Mouse (Mus musculus) stomach, postnatal 0 days (tissue): ENCODE data around the gene Il1r2. TPM values are rescaled to one million over a fixed set of nuclear protein-coding genes. Genes with fewer than 3 reads are reported as not detected.

ENCODE experiments used
- ATAC-seq: fragments of 200-750 bp; cut with Nextera tagmentation; 2 replicates; pipeline ENCODE4 v1.8.0; 2017; ENCODE audit not compliant: low FRiP score, low TSS enrichment
- DNase-seq: peaks from one replicate; pipeline ENCODE4 v3.0.0-alpha.2; 2016; ENCODE audit warnings: low spot score
- H3K27ac ChIP-seq: fragments of 300-500 bp; sonication (generic); replicated peaks from 2 replicates; pipeline ENCODE4 v1.5.1; 2014; ENCODE audit warnings: mild to moderate bottlenecking, control low read depth
- H3K27me3 ChIP-seq: fragments of 300-500 bp; sonication (generic); 2 replicates; pipeline ENCODE4 v1.6.1; 2014; ENCODE audit warnings: low read length; ENCODE audit not compliant: control insufficient read depth, insufficient read depth
- H3K36me3 ChIP-seq: fragments of 300-500 bp; sonication (generic); 2 replicates; pipeline ENCODE4 v1.6.1; 2014; ENCODE audit warnings: low read length, mixed read lengths; ENCODE audit not compliant: control insufficient read depth, insufficient read depth
- H3K4me1 ChIP-seq: fragments of 300-500 bp; sonication (generic); replicated peaks from 2 replicates; pipeline ENCODE4 v1.6.1; 2014; ENCODE audit warnings: antibody characterized with exemption; ENCODE audit not compliant: control insufficient read depth, insufficient read depth
- H3K4me2 ChIP-seq: fragments of 300-500 bp; sonication (generic); replicated peaks from 2 replicates; pipeline ENCODE4 v1.6.1; 2014; ENCODE audit warnings: low read depth, mild to moderate bottlenecking, control low read depth, moderate library complexity
- H3K4me3 ChIP-seq: fragments of 300-500 bp; sonication (generic); 2 replicates; pipeline ENCODE4 v1.5.1; 2014; ENCODE audit warnings: low read depth, low read length, control low read depth
- H3K9ac ChIP-seq: fragments of 300-500 bp; sonication (generic); 2 replicates; pipeline ENCODE4 v1.6.1; 2014; ENCODE audit warnings: mild to moderate bottlenecking, low read length, control low read depth, mixed read lengths
- H3K9me3 ChIP-seq: fragments of 300-500 bp; sonication (generic); 2 replicates; pipeline ENCODE4 v1.6.1; 2016; ENCODE audit warnings: low read length; ENCODE audit not compliant: control insufficient read depth
- CTCF ChIP-seq: IDR thresholded peaks from 2 replicates; pipeline ENCODE4 v1.5.1; 2016; ENCODE audit warnings: antibody characterized with exemption, low read depth, mild to moderate bottlenecking, moderate library complexity
- EP300 ChIP-seq: optimal IDR thresholded peaks from 2 replicates; pipeline ENCODE3; 2016; ENCODE audit warnings: antibody characterized with exemption
- WGBS: fragments of 180-500 bp; shearing (Covaris S2); extraction: QIAGEN DNeasy Blood & Tissue Kit; methylation state at CpG from one replicate; pipeline ENCODE4 v1.1.7; 2014; 5-methylcytosine and 5-hydroxymethylcytosine counted together
- polyA plus RNA-seq: library from polyadenylated mRNA; unstranded; fragments of >200 nt; fragmentation: Nextera tagmentation; extraction: Ambion mirVana; gene quantifications from 2 replicates; pipeline ENCODE4 v1.2.1, GENCODE M21; 2015

The Il1r2 gene
- polyA plus RNA-seq, 1 experiment from 2014 or later, result 18.7 TPM

DNA sequence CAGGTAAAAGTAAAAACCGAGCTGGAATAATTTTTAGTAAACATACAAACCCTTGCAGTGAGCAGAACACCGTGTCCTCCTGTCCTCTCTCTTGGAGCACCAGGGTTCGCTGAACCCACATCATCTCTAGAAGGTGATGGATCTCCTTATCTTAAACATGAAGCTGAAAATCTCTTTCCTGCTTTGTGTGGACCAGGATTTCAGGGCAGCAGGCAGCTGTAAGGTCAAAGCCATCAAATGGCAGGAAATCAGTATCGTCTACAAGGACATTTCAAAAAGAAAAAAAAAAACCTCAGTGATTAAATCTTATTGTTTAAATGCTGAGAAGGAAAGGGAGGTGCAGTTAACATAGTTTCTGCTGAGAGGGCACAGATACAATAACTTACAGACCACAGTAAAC is 50.4 kb downstream of the Il1r2 start:
- Histone ChIP-seq H3K4me3 (no peak overlapping the region), H3K27me3 (no peaks in the 10 kb centered on the region), H3K9ac (no peak overlapping the region), H3K4me1 (no peaks in the 10 kb centered on the region), H3K9me3 (no peaks in the 10 kb centered on the region), H3K36me3 (no peaks in the 10 kb centered on the region), H3K4me2 (no peak overlapping the region), H3K27ac (no peak overlapping the region)
- WGBS, result 55% methylated on average over 4 of the region's 4 CpGs
- no peak for ATAC-seq
- TF ChIP-seq CTCF, result no peak
- TF ChIP-seq EP300, result no peak
- no peak for DNase-seq

DNA sequence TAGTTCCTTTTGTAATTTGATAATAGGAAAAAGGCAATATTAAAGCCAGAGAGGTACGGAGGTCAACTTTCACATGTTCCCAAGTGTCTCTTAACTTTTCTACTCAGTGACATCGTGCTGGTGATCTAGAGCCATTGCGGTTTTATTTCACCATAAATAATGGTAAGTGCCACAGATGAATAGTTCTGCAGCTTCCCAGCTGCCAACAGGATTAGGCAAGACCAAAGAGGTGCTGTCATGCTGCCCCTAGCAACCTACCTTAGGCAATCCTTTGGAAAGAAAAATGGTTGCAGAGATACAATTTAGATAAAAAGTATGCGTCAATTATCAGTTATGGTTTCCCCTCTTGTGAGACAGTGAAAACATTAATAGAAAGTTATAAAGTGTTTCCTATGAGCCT is 54.6 kb downstream of the Il1r2 start:
- no peaks in the 10 kb centered on the region for H3K9me3 ChIP-seq
- no peak for TF ChIP-seq EP300
- no peak for TF ChIP-seq CTCF
- no peak overlapping the region for H3K9ac ChIP-seq
- ATAC-seq (no peak), DNase-seq (no peak)
- no peak overlapping the region for H3K27ac ChIP-seq
- H3K4me1 ChIP-seq, result no peaks in the 10 kb centered on the region
- WGBS, result 75% methylated on average over 4 of the region's 4 CpGs
- no peak overlapping the region for H3K4me2 ChIP-seq
- H3K36me3 ChIP-seq, result no peaks in the 10 kb centered on the region
- no peaks in the 10 kb centered on the region for H3K27me3 ChIP-seq
- H3K4me3 ChIP-seq, result no peak overlapping the region

DNA sequence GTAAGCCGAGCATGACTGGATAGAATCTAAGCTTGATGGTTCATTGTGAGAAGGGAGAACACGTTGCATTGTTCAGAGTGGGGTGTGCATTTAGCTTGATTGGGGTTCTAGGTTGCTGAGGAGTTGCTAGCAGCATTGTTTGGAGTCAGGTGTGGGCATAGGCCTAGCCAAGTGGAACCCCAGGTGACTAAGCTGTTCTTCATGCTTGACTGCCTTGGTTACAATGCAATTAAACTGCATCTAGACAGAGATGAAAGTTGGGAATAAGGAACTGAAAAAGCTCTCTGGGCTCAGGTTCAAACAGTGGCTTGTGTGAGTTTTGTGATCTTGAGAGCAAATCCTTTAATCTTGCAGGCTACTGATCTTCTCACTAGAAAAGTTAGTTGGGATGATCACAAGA is 55.4 kb downstream of the Il1r2 start:
- 50% methylated on average over 2 of the region's 2 CpGs for WGBS
- H3K4me1 ChIP-seq, result no peaks in the 10 kb centered on the region
- H3K4me2 ChIP-seq, result no peak overlapping the region
- H3K9ac ChIP-seq, result no peak overlapping the region
- ATAC-seq (no peak), DNase-seq (no peak)
- H3K27me3 ChIP-seq, result no peaks in the 10 kb centered on the region
- H3K36me3 ChIP-seq, result no peaks in the 10 kb centered on the region
- no peak for TF ChIP-seq CTCF
- no peak for TF ChIP-seq EP300
- no peak overlapping the region for H3K4me3 ChIP-seq
- H3K27ac ChIP-seq, result no peak overlapping the region
- no peaks in the 10 kb centered on the region for H3K9me3 ChIP-seq

DNA sequence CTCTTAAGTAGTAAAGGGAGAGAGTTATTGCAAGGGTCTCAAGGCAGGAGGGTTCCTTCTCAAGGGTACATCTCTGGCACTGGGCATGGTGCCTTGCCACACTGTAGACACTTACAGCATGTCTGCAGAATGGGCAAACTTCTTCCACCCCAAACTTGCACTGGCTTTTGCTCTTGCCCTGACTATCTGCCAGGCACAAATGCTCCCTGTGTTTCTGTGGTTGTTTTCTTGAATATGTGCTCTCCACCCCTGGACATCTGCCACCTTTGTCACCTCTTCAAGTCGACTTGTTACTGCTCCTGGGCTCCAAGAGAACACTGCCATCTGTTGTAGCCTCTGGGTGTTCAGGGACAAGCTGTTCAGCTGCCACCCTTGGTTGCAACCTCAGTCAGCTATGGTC is 57.8 kb downstream of the Il1r2 start:
- Histone ChIP-seq H3K4me1 (no peaks in the 10 kb centered on the region), H3K9ac (no peak overlapping the region), H3K36me3 (no peaks in the 10 kb centered on the region), H3K4me2 (no peak overlapping the region), H3K4me3 (no peak overlapping the region), H3K9me3 (no peaks in the 10 kb centered on the region), H3K27me3 (no peaks in the 10 kb centered on the region), H3K27ac (no peak overlapping the region)
- ATAC-seq, result no peak
- 43% methylated on average over 1 of the region's 1 CpGs for WGBS
- DNase-seq, result no peak
- no peak for TF ChIP-seq CTCF
- no peak for TF ChIP-seq EP300

DNA sequence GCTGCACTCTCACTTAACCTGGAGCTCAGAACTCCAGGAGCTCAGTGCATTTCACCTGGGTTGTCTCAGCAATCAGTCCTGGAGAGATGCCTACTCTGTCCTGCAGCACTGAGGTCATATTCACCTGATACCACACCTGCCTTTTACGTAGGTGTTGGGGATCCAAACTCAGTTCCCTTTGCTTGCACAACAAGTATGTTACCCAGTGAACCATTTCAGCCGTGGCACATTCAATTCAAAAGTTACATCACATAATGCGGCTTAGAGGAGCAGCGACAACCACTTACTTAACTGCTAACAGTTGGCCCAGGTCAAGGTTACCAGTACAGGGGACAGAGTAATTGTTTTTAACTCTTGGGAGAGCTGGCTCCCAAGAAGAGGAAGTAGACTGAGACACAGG is 58.8 kb downstream of the Il1r2 start:
- H3K36me3 ChIP-seq, result no peaks in the 10 kb centered on the region
- WGBS, result 84% methylated on average over 4 of the region's 4 CpGs
- H3K4me2 ChIP-seq, result no peak overlapping the region
- no peak overlapping the region for H3K27ac ChIP-seq
- TF ChIP-seq EP300 (no peak), CTCF (no peak)
- no peak overlapping the region for H3K4me3 ChIP-seq
- no peaks in the 10 kb centered on the region for H3K9me3 ChIP-seq
- no peaks in the 10 kb centered on the region for H3K4me1 ChIP-seq
- H3K9ac ChIP-seq, result no peak overlapping the region
- H3K27me3 ChIP-seq, result no peaks in the 10 kb centered on the region
- no peak for ATAC-seq
- DNase-seq, result no peak

DNA sequence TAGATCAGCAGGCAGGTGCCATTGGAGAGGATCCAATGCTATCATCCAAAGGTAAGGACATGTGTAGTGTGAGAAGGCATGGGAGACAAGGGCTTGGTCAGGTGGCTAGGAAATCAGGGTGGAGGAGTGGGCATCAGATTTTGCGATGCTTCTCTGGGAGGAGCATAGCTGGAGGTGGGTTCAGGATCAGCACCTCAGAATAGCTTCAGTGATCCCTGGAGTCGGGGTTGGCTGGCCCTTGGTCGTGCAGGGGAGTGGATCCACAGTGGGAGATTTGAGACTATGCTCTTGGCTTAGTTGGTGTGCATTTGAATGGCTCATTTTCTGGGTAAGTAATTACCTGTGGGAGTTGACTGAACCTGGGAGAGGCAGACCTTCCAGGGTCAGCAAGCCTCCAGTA is 59.7 kb downstream of the Il1r2 start:
- Histone ChIP-seq H3K27me3 (no peaks in the 10 kb centered on the region), H3K27ac (no peak overlapping the region), H3K4me3 (no peak overlapping the region), H3K4me2 (no peak overlapping the region), H3K36me3 (no peaks in the 10 kb centered on the region), H3K9me3 (no peaks in the 10 kb centered on the region), H3K4me1 (no peaks in the 10 kb centered on the region), H3K9ac (no peak overlapping the region)
- no peak for ATAC-seq
- no peak for DNase-seq
- 77% methylated on average over 3 of the region's 3 CpGs for WGBS
- TF ChIP-seq EP300, result no peak
- TF ChIP-seq CTCF, result no peak
